Mouse (Mus musculus): ENCODE data around the gene Csnk2a1. TPM values are rescaled to one million over a fixed set of nuclear protein-coding genes. Genes with fewer than 3 reads are reported as not detected.

The Csnk2a1 gene
- total and polyA plus RNA-seq, 3 experiments, result 88.5 to 130 TPM; not detected in 1

DNA sequence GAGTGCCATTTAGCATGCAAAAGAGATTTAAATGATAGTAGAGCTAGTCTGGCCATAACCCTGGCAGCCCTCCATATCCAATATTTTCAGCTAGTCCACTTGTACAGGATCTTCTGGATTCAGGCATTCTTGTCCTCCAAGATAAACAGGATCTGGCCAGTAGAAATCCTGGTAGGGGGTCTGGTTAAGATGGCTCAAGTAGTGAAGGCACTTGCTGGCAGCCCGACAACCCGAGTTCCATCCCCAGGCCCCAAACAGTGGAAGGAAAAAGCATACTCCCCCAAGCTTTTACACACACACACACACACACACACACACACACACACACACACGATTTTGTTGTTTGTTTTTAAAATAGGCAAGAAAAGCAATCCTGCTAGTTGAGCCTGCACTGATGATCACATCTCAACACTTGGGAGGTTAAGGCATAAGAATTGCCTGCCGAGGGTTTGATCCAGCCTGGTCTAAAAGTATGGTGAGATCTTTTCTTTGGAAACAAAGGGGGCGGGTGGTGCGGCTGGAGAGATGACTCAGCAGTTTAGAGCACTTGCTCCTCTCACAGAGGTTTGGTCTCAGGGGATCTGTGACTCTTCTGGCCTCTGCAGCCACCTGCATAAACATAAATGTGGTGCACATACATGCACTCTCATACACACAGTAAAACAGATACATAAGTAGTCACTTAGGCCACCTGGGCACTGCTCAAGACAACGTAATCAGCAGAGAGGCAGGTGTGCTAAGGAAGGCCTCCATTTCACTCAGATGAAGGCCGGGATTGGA, 2.9 kb upstream of the Csnk2a1 start:
- no peak overlapping the region for H3K27ac ChIP-seq (ENCODE audit: control insufficient read depth, low read depth, low read length)
- peaks cover 0 to 14% of the 10 kb centered on the region in 2 experiments; a peak in 3 of 4 replicates for H3K36me3 ChIP-seq (ENCODE audit: control insufficient read depth in 1 of 2, insufficient read depth in 2 of 2, low read length in 2 of 2)
- peak; percentile 73 for TF ChIP-seq GABPA (IDR thresholded peaks at IDR 0.05; ENCODE audit: low read depth, low read length)
- TF ChIP-seq EP300 (IDR thresholded peaks at IDR 0.05; ENCODE audit: low read depth in 1 of 2, low read length in 2 of 2), result no peak
- no peak for TF ChIP-seq RCOR1 (IDR thresholded peaks at IDR 0.05; ENCODE audit: low read depth, low read length)
- no peak for TF ChIP-seq TBP (IDR thresholded peaks at IDR 0.05; ENCODE audit: low read depth, low read length)
- TF ChIP-seq MAFK (IDR thresholded peaks at IDR 0.05; ENCODE audit: borderline replicate concordance, low read depth, low read length), result peak; percentile 83
- H3K9me3 ChIP-seq (replicated peaks; ENCODE audit: insufficient read depth, low read length), result no peaks in the 10 kb centered on the region
- H3K79me2 ChIP-seq (ENCODE audit: control insufficient read depth, insufficient read depth, low read length, poor library complexity), result peaks cover 20% of the 10 kb centered on the region
- DNase-seq (ENCODE audit: low read depth, low spot score), result peak; percentile 54
- no peaks in the 10 kb centered on the region for H3K27me3 ChIP-seq (ENCODE audit: control insufficient read depth in 1 of 2, insufficient read depth in 2 of 2, low read length in 2 of 2)
- peaks cover 2 to 17% of the 10 kb centered on the region in 2 experiments for H3K4me1 ChIP-seq (ENCODE audit: control insufficient read depth in 1 of 2, insufficient read depth in 2 of 2, low read length in 2 of 2)
- no peak overlapping the region for H3K9ac ChIP-seq (ENCODE audit: control insufficient read depth, low read depth, low read length, poor library complexity, severe bottlenecking)
- H3K4me3 ChIP-seq (ENCODE audit: control insufficient read depth in 1 of 2, insufficient read depth in 1 of 2, low read depth in 2 of 2, low read length in 2 of 2), result no peak overlapping the region

DNA sequence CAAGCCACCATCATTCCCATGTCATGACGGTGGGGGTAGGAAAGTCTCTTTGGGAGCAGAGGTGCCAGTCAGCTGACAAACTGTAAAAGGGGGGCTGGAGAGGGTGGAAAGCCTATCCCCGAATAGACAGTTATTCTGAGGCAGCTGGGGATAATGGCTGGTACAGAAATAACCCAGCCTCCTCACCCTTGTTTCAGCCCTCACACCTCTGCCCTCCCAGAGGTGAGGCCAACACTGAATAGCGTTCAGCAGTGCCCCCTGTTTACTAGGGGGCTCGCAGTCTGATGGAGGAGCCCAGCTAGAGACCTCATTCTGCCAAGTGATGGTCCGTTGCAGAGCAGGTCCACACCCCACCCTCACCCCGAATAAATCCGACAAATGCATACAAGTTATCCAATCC, 1.1 kb upstream of the Csnk2a1 start:
- Histone ChIP-seq H3K27ac (ENCODE audit: control insufficient read depth, low read depth, low read length) (no peak overlapping the region), H3K9ac (ENCODE audit: control insufficient read depth, low read depth, low read length, poor library complexity, severe bottlenecking) (peak overlapping the region; percentile 26; the same call in 1 of the 2 replicates), H3K79me2 (ENCODE audit: control insufficient read depth, insufficient read depth, low read length, poor library complexity) (peaks cover 35% of the 10 kb centered on the region), H3K9me3 (replicated peaks; ENCODE audit: insufficient read depth, low read length) (no peaks in the 10 kb centered on the region), H3K36me3 (ENCODE audit: control insufficient read depth in 1 of 2, insufficient read depth in 2 of 2, low read length in 2 of 2) (peaks cover 8 to 27% of the 10 kb centered on the region in 2 experiments; a peak in 3 of 4 replicates), H3K4me1 (ENCODE audit: control insufficient read depth in 1 of 2, insufficient read depth in 2 of 2, low read length in 2 of 2) (peaks cover 2 to 20% of the 10 kb centered on the region in 2 experiments), H3K27me3 (ENCODE audit: control insufficient read depth in 1 of 2, insufficient read depth in 2 of 2, low read length in 2 of 2) (no peaks in the 10 kb centered on the region), H3K4me3 (ENCODE audit: control insufficient read depth in 1 of 2, insufficient read depth in 1 of 2, low read depth in 2 of 2, low read length in 2 of 2) (no peak overlapping the region)
- DNase-seq (ENCODE audit: low read depth, low spot score), result no peak
- no peak for TF ChIP-seq USF1 (IDR thresholded peaks at IDR 0.05; ENCODE audit: low read depth, low read length)
- TF ChIP-seq TBP (IDR thresholded peaks at IDR 0.05; ENCODE audit: low read depth, low read length), result no peak
- TF ChIP-seq ZKSCAN1 (IDR thresholded peaks at IDR 0.05; ENCODE audit: low read depth, low read length), result no peak
- no peak for TF ChIP-seq POLR2AphosphoS5 (IDR thresholded peaks at IDR 0.05; ENCODE audit: borderline replicate concordance, low read depth, low read length)
- no peak for TF ChIP-seq SIN3A (IDR thresholded peaks at IDR 0.05; ENCODE audit: low read length)
- no peak for TF ChIP-seq NRF1 (IDR thresholded peaks at IDR 0.05; ENCODE audit: insufficient read depth, low read depth, low read length, poor library complexity, severe bottlenecking)
- no peak for TF ChIP-seq ZC3H11A (IDR thresholded peaks at IDR 0.05; ENCODE audit: low read depth, low read length)
- no peak for TF ChIP-seq ZNF384 (IDR thresholded peaks at IDR 0.05; ENCODE audit: low read depth, low read length)
- no peak for TF ChIP-seq MYC (IDR thresholded peaks at IDR 0.05; ENCODE audit: low read depth, low read length)
- TF ChIP-seq TAL1 (IDR thresholded peaks at IDR 0.05; ENCODE audit: low read length), result no peak
- no peak for TF ChIP-seq JUND (IDR thresholded peaks at IDR 0.05; ENCODE audit: low read depth, low read length)
- TF ChIP-seq BHLHE40 (IDR thresholded peaks at IDR 0.05; ENCODE audit: borderline replicate concordance, low read depth, low read length), result no peak
- TF ChIP-seq GATA1 (IDR thresholded peaks at IDR 0.05; ENCODE audit: low read depth, low read length), result no peak

Data from MEL (cell line).